Mouse (Mus musculus): ENCODE measurements at regions not wholly inside any gene's neighbourhood (a gene's known extent, or its start where the extent isn't known, plus 50 kb on each side); places are given as distances from the start of the nearest gene placed in this dataset.

- H3K4me1 ChIP-seq (ENCODE audit: control insufficient read depth, insufficient read depth, low read length): no peaks in the 10 kb centered on the region
These were observed 666.0 kb upstream of the Map3k7 start for GRCm38 (mm10) chr4:31297848-31298247.

DNA sequence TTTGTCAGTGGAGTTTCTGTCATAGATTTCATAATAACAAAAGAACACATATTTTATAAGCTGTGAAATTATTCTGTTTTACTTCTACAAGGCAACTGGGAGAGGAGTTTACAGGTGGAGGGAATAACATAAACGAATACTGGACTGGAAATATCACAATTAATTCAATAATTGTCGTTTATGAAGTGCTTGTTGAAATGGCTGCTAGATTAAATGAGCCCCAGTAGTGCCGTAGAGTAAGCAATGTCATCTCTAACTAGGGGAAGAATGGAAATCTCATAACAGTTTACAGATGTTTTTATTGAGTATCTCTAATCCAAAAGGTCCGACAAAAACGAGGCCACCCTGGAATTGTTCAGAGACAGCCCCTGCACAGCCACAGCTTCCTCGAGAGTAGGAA, 644.6 kb upstream of the Map3k7 start:
- 0 out of 2 replicates have a peak, but pooled peaks cover 2% of the 10 kb centered on the region for H3K27me3 ChIP-seq (ENCODE audit: control insufficient read depth, insufficient read depth, low read length)
- no peak for DNase-seq (ENCODE audit: low spot score, missing footprints)
- 26% methylated on average over 6 of the region's 6 CpGs for WGBS
- no peak overlapping the region for H3K9ac ChIP-seq (ENCODE audit: low read length)
- no peaks in the 10 kb centered on the region for H3K9me3 ChIP-seq (ENCODE audit: control insufficient read depth, low read length)
- H3K4me3 ChIP-seq (ENCODE audit: low read depth, low read length): no peak overlapping the region
- no peak overlapping the region for H3K27ac ChIP-seq (ENCODE audit: low read depth, low read length)
- no peak overlapping the region for H3K4me2 ChIP-seq
- ATAC-seq (ENCODE audit: low FRiP score): no peak
- H3K4me1 ChIP-seq (ENCODE audit: control insufficient read depth, insufficient read depth, low read length): no peaks in the 10 kb centered on the region; the same call in 1 of the 2 replicates
- no peaks in the 10 kb centered on the region for H3K36me3 ChIP-seq (ENCODE audit: control insufficient read depth, insufficient read depth, low read length)

More at GRCm38 (mm10) chr4:31297848-31298247, 666.0 kb upstream of the Map3k7 start:
- 92% methylated on average over 3 of the region's 3 CpGs for WGBS
- DNase-seq (ENCODE audit: low spot score, missing footprints) (no peak), ATAC-seq (ENCODE audit: low FRiP score) (no peak)
- Histone ChIP-seq H3K9me3 (ENCODE audit: control insufficient read depth, low read length) (no peaks in the 10 kb centered on the region), H3K4me3 (ENCODE audit: low read depth, low read length) (no peak overlapping the region), H3K9ac (ENCODE audit: low read length) (no peak overlapping the region), H3K27ac (ENCODE audit: low read depth, low read length) (no peak overlapping the region), H3K4me2 (no peak overlapping the region), H3K27me3 (ENCODE audit: control insufficient read depth, insufficient read depth, low read length) (no peaks in the 10 kb centered on the region), H3K36me3 (ENCODE audit: control insufficient read depth, insufficient read depth, low read length) (no peaks in the 10 kb centered on the region)

DNA sequence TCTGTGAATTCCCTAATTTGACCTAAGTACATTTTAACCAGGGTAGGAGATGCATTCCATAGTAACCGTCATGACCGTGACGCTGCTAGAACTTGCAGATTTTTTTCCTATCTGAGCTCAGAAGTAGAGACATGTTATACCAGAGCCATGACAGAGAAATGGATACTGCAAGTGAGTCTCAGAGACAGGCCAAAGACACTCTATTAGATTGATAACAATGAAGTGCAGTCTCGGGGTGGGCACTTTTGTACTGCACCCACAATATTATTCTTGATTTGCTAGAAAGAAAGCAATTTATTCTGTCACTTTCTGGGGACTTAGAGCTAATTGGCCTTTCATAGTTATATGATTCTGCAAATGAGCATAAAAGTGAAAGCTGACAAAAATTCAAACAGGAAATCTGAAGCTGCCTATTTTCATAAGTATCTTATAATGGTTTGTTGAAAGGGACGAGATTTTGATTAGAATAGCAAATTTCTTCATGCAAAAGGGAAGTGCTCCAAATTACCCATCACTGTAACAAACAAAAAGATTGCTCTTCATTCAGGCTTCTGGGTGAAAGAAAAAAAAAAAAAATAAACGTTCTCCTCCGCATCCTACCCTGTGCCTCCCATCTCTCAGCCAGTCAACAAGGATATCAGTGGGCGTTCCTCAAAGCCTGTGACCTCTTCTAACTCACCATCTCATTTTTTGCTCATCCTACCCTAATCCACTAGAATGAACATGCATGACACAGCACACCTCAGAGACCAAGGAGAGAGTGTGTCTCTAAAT, 643.0 kb upstream of the Map3k7 start:
- Histone ChIP-seq H3K9ac (ENCODE audit: low read length) (no peak overlapping the region), H3K27me3 (ENCODE audit: control insufficient read depth, insufficient read depth, low read length) (0 out of 2 replicates have a peak, but pooled peaks cover 2% of the 10 kb centered on the region), H3K36me3 (ENCODE audit: control insufficient read depth, insufficient read depth, low read length) (no peaks in the 10 kb centered on the region), H3K4me3 (ENCODE audit: low read depth, low read length) (no peak overlapping the region), H3K4me1 (ENCODE audit: control insufficient read depth, insufficient read depth, low read length) (no peaks in the 10 kb centered on the region; the same call in 1 of the 2 replicates), H3K9me3 (ENCODE audit: control insufficient read depth, low read length) (no peaks in the 10 kb centered on the region), H3K4me2 (no peak overlapping the region), H3K27ac (ENCODE audit: low read depth, low read length) (no peak overlapping the region)
- DNase-seq (ENCODE audit: low spot score, missing footprints) (no peak), ATAC-seq (ENCODE audit: low FRiP score) (no peak)
- WGBS: 77% methylated on average over 8 of the region's 8 CpGs

DNA sequence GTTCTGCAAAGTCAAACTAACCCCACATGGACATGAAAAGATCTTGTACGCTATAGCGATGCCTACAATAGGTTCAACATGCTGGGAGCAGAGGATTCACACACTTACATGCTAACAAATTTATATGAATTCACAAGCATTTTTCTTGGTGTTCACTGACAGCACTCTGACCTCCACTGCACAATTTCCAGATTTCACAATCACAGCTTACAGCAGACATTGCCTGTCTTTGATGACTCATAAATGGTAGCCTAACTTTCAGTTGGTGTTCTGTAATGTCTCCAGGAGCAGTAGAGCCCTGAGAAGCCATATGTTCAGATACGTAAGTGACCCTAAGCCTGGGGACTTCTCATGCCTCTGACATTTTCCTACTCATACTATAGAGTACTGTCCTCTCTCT, 640.1 kb upstream of the Map3k7 start:
- Histone ChIP-seq H3K36me3 (ENCODE audit: control insufficient read depth, insufficient read depth, low read length) (no peaks in the 10 kb centered on the region), H3K9ac (ENCODE audit: low read length) (no peak overlapping the region), H3K27me3 (ENCODE audit: control insufficient read depth, insufficient read depth, low read length) (0 out of 2 replicates have a peak, but pooled peaks cover 2% of the 10 kb centered on the region), H3K4me1 (ENCODE audit: control insufficient read depth, insufficient read depth, low read length) (no peaks in the 10 kb centered on the region; the same call in 1 of the 2 replicates), H3K9me3 (ENCODE audit: control insufficient read depth, low read length) (no peaks in the 10 kb centered on the region), H3K27ac (ENCODE audit: low read depth, low read length) (no peak overlapping the region), H3K4me3 (ENCODE audit: low read depth, low read length) (no peak overlapping the region), H3K4me2 (no peak overlapping the region)
- ATAC-seq (ENCODE audit: low FRiP score) (no peak), DNase-seq (ENCODE audit: low spot score, missing footprints) (no peak)
- WGBS: 87% methylated on average over 3 of the region's 3 CpGs

- 37% methylated on average over 5 of the region's 5 CpGs for WGBS
- DNase-seq (ENCODE audit: low spot score, missing footprints) (no peak), ATAC-seq (ENCODE audit: low FRiP score) (no peak; the same call in 1 of the 2 replicates)
- Histone ChIP-seq H3K36me3 (ENCODE audit: control insufficient read depth, insufficient read depth, low read length) (no peaks in the 10 kb centered on the region), H3K4me3 (ENCODE audit: low read depth, low read length) (no peak overlapping the region), H3K27me3 (ENCODE audit: control insufficient read depth, insufficient read depth, low read length) (no peaks in the 10 kb centered on the region), H3K9me3 (ENCODE audit: control insufficient read depth, low read length) (no peaks in the 10 kb centered on the region), H3K9ac (ENCODE audit: low read length) (no peak overlapping the region), H3K27ac (ENCODE audit: low read depth, low read length) (no peak overlapping the region), H3K4me2 (no peak overlapping the region), H3K4me1 (ENCODE audit: control insufficient read depth, insufficient read depth, low read length) (no peaks in the 10 kb centered on the region)
These were observed 635.1 kb upstream of the Map3k7 start for GRCm38 (mm10) chr4:31328798-31329197.

- no peaks in the 10 kb centered on the region for H3K9me3 ChIP-seq (ENCODE audit: control insufficient read depth, low read length)
- H3K9ac ChIP-seq (ENCODE audit: low read length): no peak overlapping the region
- no peaks in the 10 kb centered on the region for H3K36me3 ChIP-seq (ENCODE audit: control insufficient read depth, insufficient read depth, low read length)
- H3K4me3 ChIP-seq (ENCODE audit: low read depth, low read length): no peak overlapping the region
- no peak overlapping the region for H3K27ac ChIP-seq (ENCODE audit: low read depth, low read length)
- H3K4me2 ChIP-seq: no peak overlapping the region
- no peaks in the 10 kb centered on the region for H3K4me1 ChIP-seq (ENCODE audit: control insufficient read depth, insufficient read depth, low read length)
- DNase-seq (ENCODE audit: low spot score, missing footprints) (no peak), ATAC-seq (ENCODE audit: low FRiP score) (no peak)
- H3K27me3 ChIP-seq (ENCODE audit: control insufficient read depth, insufficient read depth, low read length): no peaks in the 10 kb centered on the region
These were observed 632.8 kb upstream of the Map3k7 start for GRCm38 (mm10) chr4:31331053-31331452.

GRCm38 (mm10) chr4:31335686-31336085, 628.2 kb upstream of the Map3k7 start:
- ATAC-seq (ENCODE audit: low FRiP score) (no peak), DNase-seq (ENCODE audit: low spot score, missing footprints) (no peak)
- no peak overlapping the region for H3K4me3 ChIP-seq (ENCODE audit: low read depth, low read length)
- H3K4me1 ChIP-seq (ENCODE audit: control insufficient read depth, insufficient read depth, low read length): no peaks in the 10 kb centered on the region
- H3K36me3 ChIP-seq (ENCODE audit: control insufficient read depth, insufficient read depth, low read length): no peaks in the 10 kb centered on the region
- no peak overlapping the region for H3K9ac ChIP-seq (ENCODE audit: low read length)
- H3K27ac ChIP-seq (ENCODE audit: low read depth, low read length): no peak overlapping the region
- H3K9me3 ChIP-seq (ENCODE audit: control insufficient read depth, low read length): no peaks in the 10 kb centered on the region
- WGBS: 85% methylated on average over 3 of the region's 3 CpGs
- H3K27me3 ChIP-seq (ENCODE audit: control insufficient read depth, insufficient read depth, low read length): no peaks in the 10 kb centered on the region
- H3K4me2 ChIP-seq: no peak overlapping the region

- H3K4me1 ChIP-seq (ENCODE audit: control insufficient read depth, insufficient read depth, low read length): no peaks in the 10 kb centered on the region
- 52% methylated on average over 4 of the region's 4 CpGs for WGBS
- H3K4me3 ChIP-seq (ENCODE audit: low read depth, low read length): no peak overlapping the region
- no peak overlapping the region for H3K9ac ChIP-seq (ENCODE audit: low read length)
- DNase-seq (ENCODE audit: low spot score, missing footprints) (no peak), ATAC-seq (ENCODE audit: low FRiP score) (0 out of 2 replicates have a peak, but pooled peaks have one; percentile 24)
- no peaks in the 10 kb centered on the region for H3K9me3 ChIP-seq (ENCODE audit: control insufficient read depth, low read length)
- H3K4me2 ChIP-seq: no peak overlapping the region
- H3K36me3 ChIP-seq (ENCODE audit: control insufficient read depth, insufficient read depth, low read length): no peaks in the 10 kb centered on the region
- H3K27ac ChIP-seq (ENCODE audit: low read depth, low read length): no peak overlapping the region
- no peaks in the 10 kb centered on the region for H3K27me3 ChIP-seq (ENCODE audit: control insufficient read depth, insufficient read depth, low read length)
These were observed 625.9 kb upstream of the Map3k7 start for GRCm38 (mm10) chr4:31337980-31338379.

- WGBS: 84% methylated on average over 5 of the region's 5 CpGs
- Histone ChIP-seq H3K27me3 (ENCODE audit: control insufficient read depth, insufficient read depth, low read length) (no peaks in the 10 kb centered on the region), H3K4me1 (ENCODE audit: control insufficient read depth, insufficient read depth, low read length) (no peaks in the 10 kb centered on the region), H3K9me3 (ENCODE audit: control insufficient read depth, low read length) (no peaks in the 10 kb centered on the region), H3K4me2 (no peak overlapping the region), H3K4me3 (ENCODE audit: low read depth, low read length) (no peak overlapping the region), H3K36me3 (ENCODE audit: control insufficient read depth, insufficient read depth, low read length) (no peaks in the 10 kb centered on the region), H3K9ac (ENCODE audit: low read length) (no peak overlapping the region), H3K27ac (ENCODE audit: low read depth, low read length) (no peak overlapping the region)
- ATAC-seq (ENCODE audit: low FRiP score) (no peak), DNase-seq (ENCODE audit: low spot score, missing footprints) (no peak)
These were observed 620.3 kb upstream of the Map3k7 start for GRCm38 (mm10) chr4:31343312-31344248.

Measured in midbrain, embryonic 11.5 days (tissue).